Mouse (Mus musculus): ENCODE measurements around the gene Taf1b. TPM values are rescaled to one million over a fixed set of nuclear protein-coding genes. Genes with fewer than 3 reads are reported as not detected.
"Not testable (repeated sequence)": the region's sequence is repeated elsewhere in the genome, so short reads cannot be mapped to it uniquely, and the experiment has no call there.

The Taf1b gene
- 10 to 100 TPM; 29.2 to 34.6 TPM for total RNA-seq (2021)

DNA sequence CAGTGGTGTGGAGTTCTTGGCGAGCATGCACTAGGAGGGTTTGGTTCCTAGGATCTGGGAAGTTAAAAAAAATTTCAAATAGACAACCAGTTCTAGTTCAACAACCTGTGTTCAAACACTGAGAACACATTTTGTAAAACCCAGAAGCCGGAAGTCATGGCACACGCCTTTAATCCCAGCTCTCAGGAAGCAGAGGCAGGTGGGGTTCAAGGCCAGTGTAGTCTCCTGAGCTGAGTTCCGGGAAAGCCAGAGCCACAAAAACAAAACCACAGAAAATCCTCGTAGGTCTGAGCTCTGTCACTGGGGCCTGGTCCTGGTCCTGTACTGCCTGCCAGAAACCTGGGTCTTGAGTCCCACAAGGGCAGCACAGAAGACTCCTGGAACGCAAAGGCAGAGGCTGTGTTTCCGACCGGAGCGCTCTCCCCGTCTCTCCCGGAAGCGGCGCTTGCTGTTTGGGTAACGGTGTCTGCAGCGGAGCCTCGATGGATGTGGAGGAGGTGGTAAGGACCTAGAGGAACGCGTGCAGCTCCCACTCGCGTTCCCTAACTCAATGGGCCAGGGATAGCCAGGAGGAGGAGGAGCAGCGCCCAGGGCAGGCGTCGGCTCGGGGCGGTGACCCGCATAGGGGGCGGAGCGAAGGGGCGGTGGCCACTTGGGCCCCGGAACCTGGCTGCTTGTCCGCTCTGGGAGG is at the start of gene Taf1b:
Gene Taf1b, plus strand, starts transcription at position 210 of the 691 bp plus-strand sequence.
- peak; percentile 88 for DNase-seq (ENCODE audit: extremely low spot score in 1 of 2, low spot score in 1 of 2)

DNA sequence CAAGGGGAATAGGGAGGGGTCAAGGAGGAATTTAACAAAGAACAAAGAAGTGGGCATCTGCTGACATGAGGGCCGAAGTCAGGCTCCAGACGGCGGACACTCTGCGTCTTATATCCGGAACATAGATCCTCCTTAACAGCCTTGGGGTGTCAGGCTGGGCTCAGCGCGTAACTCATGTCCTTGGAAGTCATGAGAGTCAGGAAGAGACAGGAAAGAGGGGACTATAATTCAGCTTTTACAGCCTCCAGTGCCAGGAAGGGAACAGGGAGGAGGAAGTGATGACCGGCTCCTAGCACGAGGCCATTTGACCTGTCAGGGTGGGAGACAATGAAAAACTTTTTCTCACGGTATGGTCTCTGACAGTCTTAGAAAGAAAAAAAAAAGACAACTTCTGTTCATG is 37.8 kb upstream of the Taf1b start:
- DNase-seq (ENCODE audit: extremely low spot score in 1 of 2, low spot score in 1 of 2): no peak

DNA sequence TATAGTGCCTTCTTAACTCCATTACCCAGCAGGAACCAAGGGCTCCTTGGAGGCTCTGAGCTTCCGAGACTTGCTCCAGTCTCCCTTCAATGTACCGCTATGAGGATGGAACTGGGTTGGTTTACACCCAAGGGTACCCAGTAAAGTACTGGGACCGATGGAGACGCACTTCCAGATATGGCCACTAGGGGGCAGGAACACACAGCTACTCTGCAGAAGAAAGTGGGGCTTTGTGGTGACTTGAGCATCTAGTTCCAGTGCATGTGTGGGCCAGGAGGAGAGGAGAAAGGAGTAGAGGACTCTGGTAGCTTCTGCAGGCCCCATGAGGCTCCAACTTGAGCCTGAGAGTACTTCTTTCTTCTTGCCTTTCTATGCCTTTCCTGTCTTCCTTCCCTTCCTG is 36.0 kb upstream of the Taf1b start:
- peak in 1 of 2 experiments; percentile 14 for DNase-seq (ENCODE audit: extremely low spot score in 1 of 2, low spot score in 1 of 2)

DNA sequence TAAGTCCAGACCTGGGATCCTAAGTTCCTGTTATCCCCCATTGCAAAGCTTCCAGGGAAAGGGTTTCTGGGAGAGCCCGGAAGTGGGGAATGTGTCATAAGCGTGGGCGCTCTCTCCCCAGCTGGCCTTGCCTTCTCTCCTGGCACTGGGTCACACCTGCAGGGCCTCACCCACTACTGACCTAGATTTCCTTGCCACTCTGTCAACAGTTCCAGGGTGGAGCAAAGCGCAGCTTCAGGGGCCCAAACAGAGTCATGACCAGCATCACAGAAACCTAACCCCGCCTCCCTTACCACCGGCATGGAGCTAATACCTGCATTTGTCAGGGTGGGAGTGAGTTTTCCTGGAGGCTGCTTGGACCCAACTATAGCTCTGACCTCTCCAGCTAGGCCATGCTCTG is 34.7 kb upstream of the Taf1b start:
- DNase-seq (ENCODE audit: extremely low spot score in 1 of 2, low spot score in 1 of 2): not testable (repeated sequence)

DNA sequence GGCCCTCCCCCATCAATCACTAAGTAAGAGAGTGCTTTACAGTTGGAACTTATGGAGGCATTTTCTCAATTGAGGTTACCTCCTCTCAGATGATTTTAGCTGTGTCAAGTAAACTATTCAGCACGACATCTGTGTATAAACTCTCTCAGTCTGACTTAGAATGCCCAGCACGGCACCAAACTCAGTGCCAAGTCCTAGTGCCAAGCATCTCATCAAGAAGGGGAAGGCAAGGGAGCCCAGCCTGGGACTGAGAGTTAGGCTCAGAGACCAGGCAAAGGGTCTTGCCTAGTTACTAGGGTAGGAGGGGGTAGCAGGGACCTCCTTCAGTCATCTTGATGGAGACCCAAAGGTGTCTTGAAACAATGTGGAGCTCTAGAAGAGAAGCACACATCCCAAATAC is 29.2 kb upstream of the Taf1b start:
- no peak for DNase-seq (ENCODE audit: extremely low spot score in 1 of 2, low spot score in 1 of 2)

DNA sequence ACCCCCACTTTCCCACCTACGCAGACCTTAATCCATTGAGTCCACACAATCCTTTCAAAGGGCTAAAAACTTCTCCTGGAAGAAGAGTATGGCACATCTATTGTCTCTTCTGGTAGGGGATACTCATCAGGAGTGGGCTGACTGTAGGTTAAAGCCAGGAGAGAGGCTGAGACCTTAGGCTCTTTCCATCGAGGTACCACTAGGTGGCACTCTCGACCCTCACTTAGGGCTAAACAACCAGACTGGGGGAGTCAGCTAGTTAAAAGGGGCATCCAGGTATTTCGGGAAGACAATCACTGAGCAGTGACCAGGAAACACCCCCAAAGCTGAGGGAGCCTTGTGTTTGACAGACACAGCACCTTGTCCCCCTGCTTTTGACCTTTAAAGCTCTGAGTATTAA is 27.2 kb upstream of the Taf1b start:
- peak; percentile 28 to 61 for DNase-seq (ENCODE audit: extremely low spot score in 1 of 2, low spot score in 1 of 2)

DNA sequence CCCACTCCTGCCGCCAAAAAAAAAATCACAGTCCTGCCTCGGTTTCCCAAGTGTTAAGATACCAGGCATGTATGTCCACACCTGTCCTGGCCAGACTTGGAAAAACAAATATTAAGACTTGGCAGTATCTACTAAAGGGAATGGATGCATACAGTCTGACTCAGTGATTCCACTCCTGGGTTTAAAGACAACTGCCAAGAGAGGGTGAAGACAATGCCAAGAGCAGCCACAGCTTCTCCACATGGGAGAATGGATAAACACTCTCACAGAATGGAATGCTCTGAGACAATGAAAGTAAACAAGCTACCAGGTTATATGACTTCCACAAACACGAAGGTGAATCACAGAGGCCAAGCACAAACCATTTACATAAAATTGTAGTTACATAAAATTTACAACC is 24.9 kb upstream of the Taf1b start:
- no peak for DNase-seq (ENCODE audit: extremely low spot score in 1 of 2, low spot score in 1 of 2)

DNA sequence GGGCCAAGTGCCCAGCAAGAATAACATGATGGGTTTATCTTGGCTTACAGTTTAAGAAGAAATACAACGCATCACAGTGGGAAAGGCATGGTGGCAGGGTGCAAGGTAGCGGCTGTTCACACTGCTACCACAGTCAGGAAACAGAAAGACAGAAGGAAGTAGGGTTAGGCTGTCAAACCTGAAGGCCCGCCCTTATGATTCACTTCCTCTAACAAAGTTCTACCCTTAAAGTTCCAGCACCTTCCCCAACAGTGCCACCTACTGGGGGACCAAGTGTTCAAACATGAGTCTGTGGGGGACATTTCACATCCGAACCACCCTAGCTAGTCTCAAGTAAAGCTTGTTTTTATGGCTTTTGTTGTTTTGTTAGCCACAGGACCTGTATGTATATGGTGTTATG is 13.2 kb upstream of the Taf1b start:
- DNase-seq (ENCODE audit: extremely low spot score in 1 of 2, low spot score in 1 of 2): no peak

DNA sequence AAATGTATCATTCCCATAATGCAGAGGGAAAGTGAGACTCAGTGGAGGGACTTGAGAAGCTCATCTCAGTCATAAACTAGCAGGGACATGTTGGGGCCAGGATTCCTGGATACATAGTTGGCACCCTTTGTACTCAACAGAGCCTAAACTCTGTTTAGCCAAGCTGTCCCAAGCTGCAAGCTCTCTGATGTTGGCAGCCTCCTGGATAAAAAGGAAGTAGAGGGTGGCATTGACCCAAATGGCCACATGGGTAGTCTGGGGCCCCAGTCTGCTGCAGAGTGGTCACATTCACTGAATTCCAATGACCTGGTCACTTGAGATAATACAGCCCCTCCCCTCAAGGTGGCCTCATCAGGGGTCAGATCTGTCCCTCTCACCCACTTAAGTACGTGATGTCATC is 11.3 kb upstream of the Taf1b start:
- no peak for DNase-seq (ENCODE audit: extremely low spot score in 1 of 2, low spot score in 1 of 2)

DNA sequence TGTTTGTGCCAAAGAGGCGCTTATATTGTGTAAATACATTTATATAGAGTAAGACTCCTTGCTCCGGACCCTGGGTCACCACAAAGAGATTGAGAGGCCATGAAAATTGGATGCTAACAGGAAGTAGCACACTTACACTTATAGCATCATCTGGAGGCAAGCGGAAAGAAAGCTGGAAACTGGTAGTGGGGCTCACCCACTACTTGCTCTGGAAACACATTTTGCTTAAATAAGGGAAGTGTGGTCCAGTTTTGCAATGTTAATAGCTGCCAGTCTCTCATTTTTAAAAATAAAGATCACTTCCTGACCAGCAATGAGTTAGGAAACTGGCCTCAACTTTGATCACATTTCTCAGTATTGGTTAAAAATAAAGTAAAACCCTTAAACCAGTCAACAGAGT is 5.7 kb upstream of the Taf1b start:
- DNase-seq (ENCODE audit: extremely low spot score in 1 of 2, low spot score in 1 of 2): not testable (repeated sequence)

DNA sequence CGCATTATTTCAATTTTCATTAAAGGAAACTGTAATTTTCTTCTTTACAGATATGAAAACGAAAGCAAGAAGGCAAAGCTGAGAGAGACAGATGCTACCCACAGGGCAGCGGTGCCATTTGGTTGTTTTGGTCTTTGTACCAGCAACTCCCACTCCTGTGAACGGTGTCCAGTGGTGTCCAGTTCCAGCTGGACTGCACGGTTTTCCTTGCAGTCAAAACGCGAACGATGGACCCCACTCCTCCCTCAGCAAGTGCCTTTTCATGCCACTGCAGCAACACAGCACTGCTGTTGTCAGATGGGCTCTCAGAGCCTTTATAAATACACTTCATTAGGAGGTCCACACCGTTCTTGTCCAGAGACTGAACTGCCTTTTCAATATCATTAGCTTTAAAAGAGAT is 5.1 kb upstream of the Taf1b start:
- no peak for DNase-seq (ENCODE audit: extremely low spot score in 1 of 2, low spot score in 1 of 2)

DNA sequence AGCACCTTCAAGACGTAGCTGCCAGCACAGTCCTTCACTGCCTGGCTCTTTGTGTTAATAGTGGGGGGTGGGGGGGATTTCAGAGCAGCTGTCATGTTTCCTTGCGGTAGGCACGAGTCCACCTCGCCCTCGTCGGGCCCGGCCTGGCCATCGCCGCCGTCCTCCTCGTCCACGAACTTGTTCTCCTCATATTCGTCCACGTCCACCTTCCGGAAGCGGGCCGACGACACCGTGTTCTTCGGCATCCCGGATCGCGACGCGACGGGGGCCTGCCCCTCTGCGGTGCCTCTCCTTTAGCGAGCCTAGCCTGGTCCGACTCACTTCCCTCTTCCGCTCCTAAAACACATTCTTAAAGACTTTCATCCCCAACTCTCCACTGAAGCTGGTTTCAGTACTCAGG is 4.7 kb upstream of the Taf1b start:
- DNase-seq (ENCODE audit: extremely low spot score in 1 of 2, low spot score in 1 of 2): no peak

DNA sequence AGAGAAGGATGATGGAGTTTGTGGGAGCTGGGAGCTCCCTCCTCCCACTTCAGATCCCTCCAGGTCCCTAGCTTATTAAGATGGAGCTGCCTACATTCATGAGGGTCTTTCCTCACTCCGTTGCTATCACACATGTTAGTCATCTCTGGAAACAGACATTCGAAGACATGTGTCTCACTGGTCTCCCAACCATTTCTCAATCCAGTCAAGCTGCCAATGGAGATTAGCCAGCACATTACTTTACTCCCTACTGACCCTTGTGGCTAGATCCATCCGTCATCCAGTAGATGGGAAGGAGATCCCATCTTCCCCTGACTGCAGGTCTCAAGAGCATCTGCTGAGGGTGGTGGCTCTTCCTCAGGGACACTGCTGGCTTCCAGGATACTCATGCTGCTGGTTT is 3.4 kb upstream of the Taf1b start:
- DNase-seq (ENCODE audit: extremely low spot score in 1 of 2, low spot score in 1 of 2): not testable (repeated sequence)

DNA sequence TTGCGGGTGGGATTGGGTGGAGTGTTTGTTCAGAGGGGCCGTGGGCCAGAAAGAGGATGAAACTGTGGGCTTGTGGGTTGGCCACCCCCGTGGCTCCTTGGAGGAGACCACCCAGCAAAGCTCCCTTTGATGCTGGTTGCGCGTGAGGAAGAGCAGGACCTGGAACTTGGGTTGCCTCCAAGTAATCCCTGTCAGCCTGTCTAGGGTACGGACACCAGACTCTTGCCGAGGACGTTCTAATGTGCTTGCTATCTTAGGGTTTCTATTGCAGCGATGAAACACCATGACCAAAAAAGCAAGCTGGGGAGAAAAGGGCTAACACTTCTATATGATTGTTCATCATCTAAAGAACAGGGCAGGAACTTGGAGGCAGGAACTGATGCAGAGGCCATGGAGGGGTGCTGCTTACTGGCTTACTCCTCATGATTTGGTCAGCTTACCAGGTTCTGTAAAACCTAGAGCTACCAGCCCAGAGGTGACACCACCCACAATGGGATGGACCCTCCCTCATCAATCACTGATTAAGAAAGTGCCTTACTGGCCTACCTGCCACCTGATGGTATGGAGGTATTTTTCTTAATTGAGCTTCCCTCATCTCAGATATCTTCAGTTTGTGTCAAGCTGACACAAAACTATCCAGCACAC is 804 bp downstream of the Taf1b start:
- not testable (repeated sequence) for DNase-seq (ENCODE audit: extremely low spot score in 1 of 2, low spot score in 1 of 2)

DNA sequence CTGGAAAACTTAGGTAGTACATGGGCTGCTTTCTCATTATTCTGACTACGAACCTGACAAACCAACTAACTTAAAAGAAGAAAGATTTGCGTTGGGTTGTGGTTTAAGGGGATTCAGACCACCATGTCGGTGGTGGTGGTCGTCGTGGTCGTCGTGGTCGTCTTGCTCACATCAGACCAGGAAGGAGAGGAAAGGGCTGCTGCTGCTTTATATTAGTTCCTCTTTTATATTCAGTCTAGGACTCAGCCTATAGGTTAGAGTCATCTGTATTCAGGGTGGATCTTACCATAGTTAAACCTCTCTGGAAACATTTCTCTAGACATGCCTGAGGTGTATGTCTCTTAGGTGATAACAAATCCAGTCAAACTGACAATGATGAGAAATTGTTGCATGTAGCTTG is 19.0 kb downstream of the Taf1b start:
- no peak for DNase-seq (ENCODE audit: extremely low spot score in 1 of 2, low spot score in 1 of 2)

DNA sequence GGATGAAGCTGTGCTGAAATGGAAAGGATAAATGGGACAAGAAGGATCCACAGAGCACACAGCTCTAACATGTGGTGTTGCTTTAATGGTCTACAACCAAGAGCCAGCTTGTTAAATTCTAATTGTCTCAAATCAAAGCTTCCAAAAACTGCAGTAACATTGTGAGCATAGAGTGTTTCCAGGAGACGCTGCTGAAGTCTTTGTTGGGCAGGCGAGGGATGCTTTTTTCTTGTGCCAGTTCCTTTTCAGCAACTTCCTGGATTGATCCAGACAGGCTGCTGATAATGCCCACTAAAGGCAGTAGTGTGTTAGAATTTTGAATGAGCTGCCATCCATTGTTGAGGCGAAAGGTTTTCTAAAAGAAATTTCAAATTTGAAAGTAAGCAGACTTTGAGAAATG is 22.9 kb downstream of the Taf1b start:
- DNase-seq (ENCODE audit: extremely low spot score in 1 of 2, low spot score in 1 of 2): no peak

DNA sequence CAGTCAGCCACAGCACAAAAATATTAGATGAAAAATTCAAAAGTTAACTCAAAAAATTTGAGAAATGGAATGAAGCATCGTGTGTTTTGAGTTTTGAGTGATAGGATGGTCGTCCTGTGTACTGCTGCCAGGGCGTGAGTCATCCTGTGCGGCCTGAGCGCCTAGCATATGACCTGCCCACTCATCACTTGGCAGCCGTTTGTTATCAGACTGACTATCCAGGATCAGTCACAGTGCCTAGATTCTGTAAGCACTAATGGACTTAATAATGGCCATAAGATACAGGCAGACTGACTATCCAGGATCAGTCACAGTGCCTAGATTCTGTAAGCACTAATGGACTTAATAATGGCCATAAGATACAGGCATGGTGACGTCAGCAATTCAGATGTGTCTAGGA is 26.9 kb downstream of the Taf1b start:
- DNase-seq (ENCODE audit: extremely low spot score in 1 of 2, low spot score in 1 of 2): not testable (repeated sequence)

DNA sequence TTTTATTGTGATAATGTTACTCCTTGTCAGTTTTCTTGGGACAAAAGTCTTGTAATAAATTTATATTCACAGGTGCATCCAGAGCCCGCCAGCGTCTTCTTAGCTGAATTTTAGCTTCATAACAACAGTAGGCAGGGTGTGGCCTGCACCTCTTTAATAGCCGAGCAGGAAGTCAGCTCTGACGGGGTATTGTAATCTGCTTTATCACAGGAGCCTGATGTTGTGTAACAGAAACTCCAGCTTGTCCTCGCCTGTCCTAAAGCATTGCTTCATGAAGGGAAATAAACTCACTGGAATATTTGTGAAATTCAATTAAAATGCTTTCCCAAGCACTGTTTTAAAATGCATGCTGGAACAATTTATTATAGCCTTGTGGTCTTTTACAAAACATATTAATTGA is 38.2 kb downstream of the Taf1b start:
- no peak for DNase-seq (ENCODE audit: extremely low spot score in 1 of 2, low spot score in 1 of 2)

DNA sequence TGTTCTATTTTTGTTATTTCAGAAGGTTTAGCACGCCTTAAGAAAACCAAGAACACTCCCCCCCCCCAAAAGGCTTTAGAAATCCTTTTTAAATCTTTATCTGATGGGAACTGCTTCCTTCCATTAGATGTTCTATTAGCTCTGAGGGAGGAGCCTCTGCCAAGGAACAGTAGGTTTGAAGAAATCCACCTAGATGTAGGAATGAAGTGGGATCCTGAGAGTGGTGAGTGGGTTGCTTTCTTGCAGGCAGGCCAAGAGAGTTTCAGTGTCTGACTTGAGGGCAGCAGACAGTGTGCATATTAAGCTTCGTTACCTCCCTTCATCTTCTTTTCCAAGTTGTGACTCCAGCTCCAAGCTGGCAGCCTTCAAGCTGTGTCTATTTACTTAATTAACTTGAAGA is 39.0 kb downstream of the Taf1b start:
- no peak for DNase-seq (ENCODE audit: extremely low spot score in 1 of 2, low spot score in 1 of 2)

DNA sequence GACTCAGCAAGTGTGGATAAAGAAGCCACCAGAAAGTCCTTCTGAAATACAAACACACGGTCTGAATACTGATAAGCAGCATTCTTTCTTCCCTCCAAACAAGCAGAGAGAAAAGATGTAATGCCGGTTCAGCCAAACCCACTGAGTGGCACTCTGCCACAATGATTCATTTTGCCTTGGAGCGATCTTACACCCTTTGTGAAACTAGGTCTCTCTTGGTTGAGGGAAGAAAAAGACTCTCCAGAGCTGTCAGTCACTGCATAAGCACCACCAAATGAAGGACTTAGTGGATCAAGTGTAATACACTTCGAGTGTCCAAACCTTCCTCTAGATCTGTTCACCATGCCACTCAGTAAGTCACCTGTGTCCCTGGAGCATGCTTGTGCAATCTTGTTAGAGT is 39.8 kb downstream of the Taf1b start:
- no peak for DNase-seq (ENCODE audit: extremely low spot score in 1 of 2, low spot score in 1 of 2)

DNA sequence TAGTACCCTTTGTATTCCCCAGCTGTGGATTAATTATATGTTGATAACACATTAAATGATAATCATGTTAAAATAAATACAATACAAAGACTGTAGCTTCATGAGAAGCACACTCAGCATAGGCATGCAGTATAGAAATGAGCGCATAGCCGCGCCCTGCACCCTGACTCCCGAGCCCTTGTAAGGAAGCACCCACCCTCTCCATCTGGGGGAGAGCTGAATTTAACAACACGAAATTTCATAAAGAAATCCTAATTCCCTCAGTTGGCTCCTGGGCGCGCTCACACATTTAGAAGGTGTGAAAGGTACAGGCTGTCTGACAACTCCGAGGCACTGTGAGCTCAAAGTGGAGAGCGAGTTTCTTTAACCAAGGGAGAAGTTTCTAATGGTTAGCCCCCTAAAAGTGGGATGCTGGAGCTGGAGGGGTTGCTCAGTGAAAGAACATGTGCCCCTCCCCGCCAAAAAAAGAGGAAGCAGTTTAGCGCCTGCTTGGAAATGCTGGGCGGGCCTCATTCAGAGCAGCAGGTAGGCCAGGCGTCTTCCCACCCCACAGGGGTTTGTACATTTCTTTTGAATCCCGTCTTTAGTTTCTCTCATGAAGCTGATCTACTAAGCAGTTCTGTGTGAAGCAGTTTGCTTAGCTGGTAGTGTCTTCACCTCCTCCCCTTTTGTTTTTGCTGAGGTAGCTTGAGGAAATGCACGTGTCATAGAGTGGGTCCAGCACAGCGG is 43.4 kb downstream of the Taf1b start:
- no peak for DNase-seq (ENCODE audit: extremely low spot score in 1 of 2, low spot score in 1 of 2)

DNA sequence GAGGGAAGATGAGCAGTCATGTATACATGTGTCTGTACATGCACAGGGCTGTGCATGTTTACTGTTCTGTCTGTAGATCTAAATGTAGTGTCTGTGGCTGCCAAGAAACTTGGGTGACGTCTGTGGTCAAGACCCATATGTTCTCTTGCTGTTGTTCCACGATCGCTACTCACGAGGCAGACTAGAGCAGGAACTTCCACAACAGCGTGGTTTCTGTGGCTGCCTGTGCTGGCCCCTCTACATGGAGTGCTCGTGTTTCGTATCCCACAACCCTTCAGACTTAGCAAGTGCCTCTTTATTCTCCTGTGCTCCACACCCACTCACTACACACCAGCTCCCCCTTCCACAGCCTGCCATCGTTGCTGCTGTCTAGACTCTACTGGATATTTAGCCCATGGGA is 49.5 kb downstream of the Taf1b start:
- no peak for DNase-seq (ENCODE audit: extremely low spot score in 1 of 2, low spot score in 1 of 2)

All from layer of hippocampus, postnatal 25 days (tissue).